Mouse (Mus musculus) ES-E14 (cell line): ENCODE measurements around the gene Tmem87b. TPM values are rescaled to one million over a fixed set of nuclear protein-coding genes. Genes with fewer than 3 reads are reported as not detected.

Experiments used
- DNase-seq: peaks from one replicate; pipeline ENCODE4 v3.0.0-alpha.2; 2013; ENCODE audit warnings: low read depth, low spot score
- H3K27ac ChIP-seq: 2 replicates; pipeline ENCODE4 v1.5.1; 2012; ENCODE audit warnings: low read depth, mild to moderate bottlenecking, low read length, moderate library complexity, mixed read lengths; ENCODE audit not compliant: poor library complexity, insufficient read depth, severe bottlenecking
- H3K36me3 ChIP-seq: 2 replicates; pipeline ENCODE4 v1.6.1; 2012; ENCODE audit warnings: mild to moderate bottlenecking, low read length, moderate library complexity, mixed read lengths; ENCODE audit not compliant: control insufficient read depth, poor library complexity, insufficient read depth, severe bottlenecking
- H3K4me1 ChIP-seq, 2 experiments: fragments of 150-350 bp in 1 of 2; sonication (generic) in 1 of 2; 2 replicates each; pipeline ENCODE4 v1.6.1; 2012; ENCODE audit warnings: low read length in 2 of 2, mild to moderate bottlenecking in 1 of 2, mixed read lengths in 1 of 2; ENCODE audit not compliant: control insufficient read depth in 2 of 2, insufficient read depth in 2 of 2, poor library complexity in 1 of 2
- H3K4me3 ChIP-seq, 2 experiments: fragments of 150-350 bp in 1 of 2; sonication (generic) in 1 of 2; 2 replicates each; pipeline ENCODE4 v1.5.1; 2012; ENCODE audit warnings: low read length in 2 of 2, low read depth in 1 of 2, mild to moderate bottlenecking in 1 of 2, mixed read lengths in 1 of 2; ENCODE audit not compliant: insufficient read depth in 1 of 2, poor library complexity in 1 of 2, severe bottlenecking in 1 of 2
- H3K9ac ChIP-seq: 2 replicates; pipeline ENCODE4 v1.6.1; 2012; ENCODE audit warnings: low read depth, mild to moderate bottlenecking, low read length, mixed read lengths; ENCODE audit not compliant: poor library complexity, insufficient read depth, severe bottlenecking
- H3K9me3 ChIP-seq: fragments of 150-350 bp; sonication (generic); 2 replicates; pipeline ENCODE4 v1.6.1; 2012; ENCODE audit warnings: low read depth, mild to moderate bottlenecking, low read length; ENCODE audit not compliant: control insufficient read depth, insufficient read depth
- CHD2 ChIP-seq: IDR thresholded peaks from 2 replicates; pipeline ENCODE4 v1.6.1; 2014; ENCODE audit warnings: mild to moderate bottlenecking, low read depth, low read length, inconsistent platforms
- HCFC1 ChIP-seq: IDR thresholded peaks from 2 replicates; pipeline ENCODE4 v1.6.1; 2012; ENCODE audit warnings: low read length, inconsistent platforms, borderline replicate concordance; ENCODE audit not compliant: insufficient read depth
- MAFK ChIP-seq: IDR thresholded peaks from 2 replicates; pipeline ENCODE4 v1.6.1; 2014; ENCODE audit warnings: mild to moderate bottlenecking, low read depth, low read length, inconsistent platforms; ENCODE audit not compliant: insufficient read depth
- ZC3H11A ChIP-seq: IDR thresholded peaks from 2 replicates; pipeline ENCODE4 v1.6.1; 2012; ENCODE audit warnings: low read depth, mild to moderate bottlenecking, inconsistent platforms, low read length, borderline replicate concordance
- ZNF384 ChIP-seq: IDR thresholded peaks from 2 replicates; pipeline ENCODE4 v1.6.1; 2012; ENCODE audit warnings: low read depth, low read length, inconsistent platforms
- in situ Hi-C, 2 experiments: fragments of 600-800 bp; cut with MboI; formaldehyde crosslinking; loops; one replicate each; pipeline ENCODE4 v1.15.1; 2025; ENCODE audit warnings: low sequenced_read_pairs in 2 of 2, inconsistent platforms in 1 of 2; ENCODE audit not compliant: unreplicated experiment in 2 of 2
- total RNA-seq: library from RNA; depleted of rRNA; stranded (reverse); fragments of 300-350 nt; gene quantifications from 2 replicates; pipeline ENCODE4 v1.2.3, GENCODE M21; 2012

Tmem87b gene
- total RNA-seq, 1 experiment, result 19.4 TPM

DNA sequence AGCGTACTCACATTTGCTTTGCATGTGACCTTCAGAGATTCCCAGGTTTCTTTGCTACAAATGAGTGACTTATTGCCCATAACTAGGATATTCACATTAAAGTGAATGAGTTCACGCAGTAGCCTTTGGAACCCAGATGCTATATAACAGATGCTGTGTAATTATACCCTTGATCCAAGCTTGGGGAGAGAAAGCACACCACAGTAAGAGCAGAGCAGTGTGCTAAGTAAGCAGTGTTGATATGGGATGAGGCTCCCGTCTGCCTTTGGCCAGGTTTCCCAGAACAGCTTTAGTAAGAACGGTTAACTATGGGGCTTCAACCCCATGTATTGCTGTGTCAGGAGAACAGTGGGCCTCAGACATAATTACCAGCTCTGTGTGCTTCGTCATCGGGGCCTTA lies 24.0 kb upstream of the Tmem87b start:
- in situ Hi-C loops, result no loop called here
- Histone ChIP-seq H3K9me3 (no peaks in the 10 kb centered on the region), H3K27ac (no peak overlapping the region), H3K9ac (no peak overlapping the region), H3K4me3 (no peak overlapping the region), H3K36me3 (no peaks in the 10 kb centered on the region), H3K4me1 (no peaks in the 10 kb centered on the region)
- DNase-seq, result no peak
- no peak for TF ChIP-seq HCFC1
- no peak for TF ChIP-seq MAFK
- no peak for TF ChIP-seq ZC3H11A
- no peak for TF ChIP-seq CHD2
- TF ChIP-seq ZNF384, result no peak

DNA sequence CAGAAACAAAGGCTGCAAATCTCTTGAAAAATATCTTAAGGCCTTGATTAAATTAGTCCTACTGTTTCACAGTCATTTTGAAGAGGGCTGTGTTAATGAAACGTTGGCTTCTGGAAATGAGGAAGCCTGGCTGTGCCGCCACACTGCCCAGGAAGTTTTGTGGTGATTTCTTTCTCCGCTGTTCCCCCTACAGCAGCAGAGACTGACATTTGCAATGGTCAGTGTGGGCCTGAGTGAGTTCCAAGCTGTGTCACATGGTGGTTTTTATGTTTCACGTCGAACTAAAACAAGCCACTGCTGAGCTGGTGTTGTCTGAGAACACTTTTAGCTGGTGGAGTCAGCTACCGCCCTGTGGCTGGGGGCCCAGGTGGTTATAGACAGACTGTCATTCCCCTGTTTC lies 21.5 kb upstream of the Tmem87b start:
- H3K4me1 ChIP-seq, result no peaks in the 10 kb centered on the region
- no peak overlapping the region for H3K27ac ChIP-seq
- no peak overlapping the region for H3K4me3 ChIP-seq
- H3K9me3 ChIP-seq, result no peaks in the 10 kb centered on the region
- no peaks in the 10 kb centered on the region for H3K36me3 ChIP-seq
- no peak for TF ChIP-seq ZNF384
- no peak for TF ChIP-seq HCFC1
- TF ChIP-seq MAFK, result no peak
- no peak for TF ChIP-seq ZC3H11A
- TF ChIP-seq CHD2, result no peak
- in situ Hi-C loops, result no loop called here
- no peak overlapping the region for H3K9ac ChIP-seq
- DNase-seq, result no peak

DNA sequence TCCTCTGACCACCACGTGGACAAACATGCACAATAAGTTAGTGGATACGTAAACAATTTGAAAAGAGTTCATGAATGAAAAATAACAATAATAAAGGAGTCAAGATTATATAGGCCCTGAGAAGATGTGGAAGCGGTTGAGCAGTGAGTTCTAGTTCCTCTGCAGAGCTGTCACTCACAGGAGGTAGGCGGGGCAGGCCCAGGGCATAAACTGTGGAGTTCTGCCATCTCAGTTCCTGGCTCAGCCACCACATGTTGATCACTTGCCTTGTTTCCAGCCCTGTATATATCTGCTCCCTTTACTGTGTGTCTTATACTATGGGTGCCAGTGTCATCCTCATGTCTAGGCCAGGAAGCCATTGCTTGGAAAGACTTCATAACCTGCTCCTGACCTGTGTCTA lies 14.5 kb upstream of the Tmem87b start:
- TF ChIP-seq ZNF384 (no peak), MAFK (no peak), ZC3H11A (no peak), HCFC1 (no peak), CHD2 (no peak)
- DNase-seq, result no peak
- Histone ChIP-seq H3K4me3 (no peak overlapping the region), H3K9ac (no peak overlapping the region), H3K36me3 (no peaks in the 10 kb centered on the region), H3K27ac (no peak overlapping the region), H3K4me1 (peaks cover 0 to 2% of the 10 kb centered on the region in 2 experiments; a peak in 1 of 4 replicates), H3K9me3 (no peaks in the 10 kb centered on the region)
- in situ Hi-C loops, result no loop called here

DNA sequence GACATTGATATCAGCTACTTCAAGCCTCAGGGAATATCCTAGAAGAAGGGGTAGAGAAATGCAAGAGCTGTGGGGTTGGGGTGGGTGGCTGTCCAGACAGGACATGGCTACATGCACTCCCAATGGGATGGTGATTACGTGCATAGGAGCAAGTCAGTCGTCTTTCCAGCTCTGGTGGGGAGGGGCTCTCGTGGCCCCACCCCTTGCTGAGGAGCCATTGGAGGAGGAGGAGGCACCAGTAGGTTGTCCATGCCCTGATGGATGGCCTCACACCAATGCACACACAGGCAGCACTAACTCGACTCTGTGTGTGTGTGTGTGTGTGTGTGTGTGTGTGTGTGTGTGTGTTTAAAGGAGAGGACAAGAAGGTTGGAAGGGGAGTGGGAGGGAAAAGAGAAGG lies 12.6 kb upstream of the Tmem87b start:
- Histone ChIP-seq H3K9ac (no peak overlapping the region), H3K36me3 (no peaks in the 10 kb centered on the region), H3K4me3 (no peak overlapping the region), H3K9me3 (no peaks in the 10 kb centered on the region), H3K4me1 (peaks cover 0 to 2% of the 10 kb centered on the region in 2 experiments; a peak in 1 of 4 replicates), H3K27ac (no peak overlapping the region)
- TF ChIP-seq ZNF384, result no peak
- no peak for TF ChIP-seq CHD2
- TF ChIP-seq ZC3H11A, result no peak
- no peak for TF ChIP-seq HCFC1
- TF ChIP-seq MAFK, result no peak
- no peak for DNase-seq
- in situ Hi-C loops, result no loop called here

DNA sequence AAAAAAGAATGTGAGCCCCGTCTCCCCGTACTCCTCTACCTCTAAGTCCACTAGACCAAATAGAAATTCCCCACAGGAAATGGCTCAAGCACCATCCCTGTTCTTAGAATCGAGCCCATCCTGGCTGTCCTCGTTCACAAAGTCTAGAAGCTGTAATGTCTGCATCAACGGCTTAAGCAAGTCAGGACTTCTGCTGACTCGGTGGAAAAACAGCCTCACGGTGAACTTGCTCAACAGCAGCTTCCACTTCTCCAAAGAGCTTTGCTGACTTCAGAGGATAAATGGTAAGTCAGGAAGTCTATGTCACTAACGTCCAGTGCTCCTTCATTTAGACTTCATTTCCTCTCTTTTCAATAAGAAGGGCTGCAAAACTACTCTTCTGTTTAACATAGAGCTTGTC lies 11.4 kb upstream of the Tmem87b start:
- TF ChIP-seq HCFC1, result no peak
- peak; percentile 64 for TF ChIP-seq MAFK
- peaks cover 0 to 2% of the 10 kb centered on the region in 2 experiments; a peak in 1 of 4 replicates for H3K4me1 ChIP-seq
- DNase-seq, result no peak
- H3K9me3 ChIP-seq, result no peaks in the 10 kb centered on the region
- H3K4me3 ChIP-seq, result no peak overlapping the region
- H3K27ac ChIP-seq, result no peak overlapping the region
- no peaks in the 10 kb centered on the region for H3K36me3 ChIP-seq
- no peak overlapping the region for H3K9ac ChIP-seq
- in situ Hi-C loops, result no loop called here
